Mouse (Mus musculus): ENCODE data around the gene Rock2. TPM values are rescaled to one million over a fixed set of nuclear protein-coding genes. Genes with fewer than 3 reads are reported as not detected.

The Rock2 gene
- polyA plus RNA-seq, 1 experiment from 2014 or later, result 14.4 TPM

DNA sequence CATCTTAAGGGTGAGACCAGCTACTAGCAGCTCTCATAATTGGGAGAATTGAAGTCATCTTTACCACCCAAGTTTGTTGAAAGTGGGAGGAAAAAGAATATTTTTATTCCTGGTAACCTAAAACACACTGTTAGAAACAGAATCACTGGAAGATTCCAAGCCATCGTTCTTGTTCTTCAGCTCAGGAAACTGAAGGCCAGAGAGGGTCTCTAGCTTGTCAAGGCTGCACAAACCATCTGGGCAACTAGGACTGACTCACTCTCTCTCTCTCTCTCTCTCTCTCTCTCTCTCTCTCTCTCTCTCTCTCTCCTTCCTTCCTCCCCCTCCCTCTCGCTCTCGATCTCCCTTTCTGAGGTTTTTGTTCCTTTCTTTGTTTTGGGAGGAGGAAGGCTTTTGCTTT lies 33.7 kb upstream of the Rock2 start:
- no peak overlapping the region for H3K9ac ChIP-seq
- no peak overlapping the region for H3K4me2 ChIP-seq
- H3K4me1 ChIP-seq, result peaks cover 4% of the 10 kb centered on the region; the same call in 1 of the 2 replicates
- no peaks in the 10 kb centered on the region for H3K27me3 ChIP-seq (replicated peaks)
- ATAC-seq, result no peak
- H3K4me3 ChIP-seq, result no peak overlapping the region
- no peaks in the 10 kb centered on the region for H3K36me3 ChIP-seq
- WGBS (ENCODE audit: insufficient replicate concordance), result 36% methylated on average over 3 of the region's 3 CpGs
- H3K27ac ChIP-seq, result no peak overlapping the region
- no peaks in the 10 kb centered on the region for H3K9me3 ChIP-seq (replicated peaks)

DNA sequence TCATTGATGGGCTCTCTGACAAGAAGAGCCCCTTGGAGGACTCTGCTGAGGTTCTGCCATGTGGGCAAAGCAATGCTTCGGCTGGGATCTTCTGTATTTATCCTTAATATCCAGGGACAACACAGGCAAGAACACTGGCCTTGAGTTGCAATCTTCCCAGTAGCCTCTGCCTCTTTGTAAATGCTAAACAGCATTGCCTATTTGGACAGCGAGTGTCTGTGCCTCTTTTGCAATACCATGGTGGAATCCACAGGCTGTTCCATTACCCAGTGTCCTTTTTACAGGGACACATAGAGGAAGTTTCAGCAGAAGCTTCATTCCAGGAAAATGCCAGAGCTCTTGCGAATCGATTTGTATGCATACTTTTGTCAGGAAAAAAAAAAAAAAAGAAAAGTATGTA lies 30.2 kb upstream of the Rock2 start:
- no peak overlapping the region for H3K4me3 ChIP-seq
- 63% methylated on average over 4 of the region's 4 CpGs for WGBS (ENCODE audit: insufficient replicate concordance)
- ATAC-seq, result no peak
- H3K4me1 ChIP-seq, result peaks cover 19% of the 10 kb centered on the region
- no peak overlapping the region for H3K4me2 ChIP-seq
- H3K27me3 ChIP-seq (replicated peaks), result no peaks in the 10 kb centered on the region
- no peaks in the 10 kb centered on the region for H3K9me3 ChIP-seq (replicated peaks)
- H3K27ac ChIP-seq, result no peak overlapping the region
- H3K9ac ChIP-seq, result no peak overlapping the region
- H3K36me3 ChIP-seq, result no peaks in the 10 kb centered on the region

DNA sequence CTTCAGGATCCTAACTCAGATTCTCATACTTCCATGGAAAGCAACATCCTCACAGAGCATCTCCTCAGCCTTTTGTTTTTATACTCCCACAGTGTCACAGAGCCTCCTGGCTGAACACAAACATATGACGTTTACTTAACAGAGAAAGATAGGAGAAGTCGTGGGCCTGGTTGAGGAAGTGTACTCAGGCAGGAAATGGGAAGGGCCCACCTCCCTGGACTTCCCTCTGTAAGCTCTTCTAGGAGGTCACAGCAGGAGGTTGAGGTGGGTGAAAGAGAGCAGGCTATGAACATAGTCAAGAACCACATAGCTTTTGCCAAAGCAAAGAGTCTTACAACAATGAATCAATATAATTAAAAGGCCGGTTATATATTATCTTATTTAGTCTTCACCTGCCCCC lies 28.8 kb upstream of the Rock2 start:
- Histone ChIP-seq H3K9me3 (replicated peaks) (no peaks in the 10 kb centered on the region), H3K27me3 (replicated peaks) (no peaks in the 10 kb centered on the region), H3K36me3 (no peaks in the 10 kb centered on the region), H3K4me2 (no peak overlapping the region), H3K27ac (no peak overlapping the region), H3K4me3 (no peak overlapping the region), H3K4me1 (peaks cover 28% of the 10 kb centered on the region), H3K9ac (no peak overlapping the region)
- ATAC-seq, result no peak
- 14% methylated on average over 3 of the region's 3 CpGs for WGBS (ENCODE audit: insufficient replicate concordance)

DNA sequence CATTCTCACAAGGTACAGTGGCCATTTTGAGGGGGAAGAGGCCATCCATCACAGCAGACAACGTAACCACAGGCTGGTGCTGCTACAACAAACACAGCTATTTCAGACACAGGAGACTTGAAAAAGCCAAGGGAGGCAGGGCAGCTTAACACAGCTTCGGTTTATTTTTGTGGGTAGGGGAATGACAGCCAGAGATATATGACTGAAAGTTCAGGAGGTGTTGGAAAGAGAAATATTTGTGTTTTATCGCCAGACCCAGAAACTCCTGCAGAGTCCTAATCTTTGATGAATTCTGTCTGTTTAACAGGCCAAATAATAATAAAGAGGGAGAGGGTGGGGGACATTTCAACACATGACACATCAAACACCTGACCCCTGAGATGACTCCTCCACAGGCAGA lies 28.2 kb upstream of the Rock2 start:
- Histone ChIP-seq H3K4me3 (no peak overlapping the region), H3K9me3 (replicated peaks) (no peaks in the 10 kb centered on the region), H3K36me3 (no peaks in the 10 kb centered on the region), H3K4me2 (no peak overlapping the region), H3K27me3 (replicated peaks) (no peaks in the 10 kb centered on the region), H3K9ac (no peak overlapping the region), H3K4me1 (peaks cover 28% of the 10 kb centered on the region), H3K27ac (no peak overlapping the region)
- WGBS (ENCODE audit: insufficient replicate concordance), result 18% methylated on average over 3 of the region's 3 CpGs
- no peak for ATAC-seq

DNA sequence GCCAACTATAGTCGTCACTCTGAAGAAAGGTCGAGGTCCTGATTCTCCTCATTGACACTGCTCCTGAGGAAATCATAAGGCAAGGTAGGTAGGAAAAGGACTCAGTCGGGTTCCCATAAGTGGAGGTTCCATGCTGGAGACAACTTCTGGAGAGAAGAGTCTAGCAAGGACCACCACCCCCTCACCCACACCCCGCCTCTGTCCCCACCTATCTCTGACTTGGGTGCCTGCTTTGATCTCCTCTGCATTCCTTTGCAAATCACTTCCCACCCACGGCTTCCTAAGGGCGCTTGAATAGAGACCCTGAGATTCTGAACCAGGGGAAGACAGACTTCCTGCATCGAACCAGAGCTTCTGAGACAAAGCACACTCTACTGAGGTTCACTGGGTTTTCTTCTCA lies 27.4 kb upstream of the Rock2 start:
- WGBS (ENCODE audit: insufficient replicate concordance), result 49% methylated on average over 7 of the region's 7 CpGs
- H3K9me3 ChIP-seq (replicated peaks), result no peaks in the 10 kb centered on the region
- ATAC-seq, result no peak
- H3K27ac ChIP-seq, result no peak overlapping the region
- H3K4me2 ChIP-seq, result no peak overlapping the region
- no peak overlapping the region for H3K4me3 ChIP-seq
- H3K27me3 ChIP-seq (replicated peaks), result no peaks in the 10 kb centered on the region
- peaks cover 28% of the 10 kb centered on the region for H3K4me1 ChIP-seq
- H3K36me3 ChIP-seq, result no peaks in the 10 kb centered on the region
- no peak overlapping the region for H3K9ac ChIP-seq

DNA sequence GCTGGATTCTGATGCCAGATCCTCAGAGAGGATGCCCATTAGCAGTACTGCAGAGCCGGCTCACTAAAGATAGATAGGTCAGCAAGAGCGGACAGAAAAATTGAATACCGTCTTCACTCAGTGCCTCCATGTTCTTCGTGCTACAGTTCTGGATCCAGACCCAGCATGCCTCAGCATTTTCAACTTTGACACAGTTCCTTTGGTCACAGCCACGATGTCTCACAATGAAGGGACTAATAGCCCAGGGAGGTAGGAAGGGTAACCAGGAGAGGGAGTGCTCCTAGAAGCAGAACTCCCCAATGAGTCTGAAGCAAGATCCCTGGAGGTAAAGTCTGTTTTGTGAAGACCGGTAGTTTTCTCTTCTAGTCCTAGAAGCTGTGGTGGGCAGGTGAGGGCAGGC lies 26.1 kb upstream of the Rock2 start:
- H3K9ac ChIP-seq, result no peak overlapping the region
- no peak overlapping the region for H3K4me3 ChIP-seq
- no peak overlapping the region for H3K4me2 ChIP-seq
- no peaks in the 10 kb centered on the region for H3K9me3 ChIP-seq (replicated peaks)
- ATAC-seq, result no peak
- H3K27me3 ChIP-seq (replicated peaks), result no peaks in the 10 kb centered on the region
- H3K4me1 ChIP-seq, result peaks cover 33% of the 10 kb centered on the region
- H3K36me3 ChIP-seq, result no peaks in the 10 kb centered on the region
- no peak overlapping the region for H3K27ac ChIP-seq
- 69% methylated on average over 6 of the region's 6 CpGs for WGBS (ENCODE audit: insufficient replicate concordance)

DNA sequence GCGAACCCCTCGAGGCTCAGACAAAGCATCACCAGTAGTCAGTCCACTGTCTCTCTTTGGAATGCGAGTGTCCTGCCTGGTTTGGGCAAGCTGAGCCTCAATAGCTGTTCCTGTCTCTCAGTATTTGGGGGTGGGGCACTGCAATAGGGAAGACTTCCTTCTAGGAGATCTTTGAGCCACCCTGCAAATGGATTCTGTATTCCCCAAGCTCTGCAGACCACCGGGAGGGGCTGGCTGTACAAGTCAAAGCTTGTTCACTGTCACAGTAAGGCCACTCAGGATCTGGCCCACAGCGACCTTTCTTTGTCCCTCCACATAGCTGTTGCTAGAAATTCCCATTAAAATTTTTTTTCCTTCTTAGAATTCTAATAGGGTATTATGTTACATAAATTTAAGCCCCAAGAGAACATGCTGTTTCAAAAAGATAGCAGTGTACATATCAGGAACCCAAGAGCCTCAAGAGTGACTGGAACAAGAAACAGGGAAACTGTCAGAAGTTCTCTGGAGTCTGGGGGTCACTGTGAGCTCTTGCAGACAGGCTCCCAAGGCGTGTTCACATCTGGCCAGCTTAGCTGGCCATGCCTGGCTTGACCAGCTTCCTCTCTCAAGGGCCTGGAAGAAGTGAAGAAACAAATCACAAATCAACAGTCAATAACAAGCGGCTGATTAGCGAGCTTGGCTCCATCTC lies 25.5 kb upstream of the Rock2 start:
- Histone ChIP-seq H3K4me1 (peaks cover 38% of the 10 kb centered on the region), H3K9me3 (replicated peaks) (no peaks in the 10 kb centered on the region), H3K27ac (no peak overlapping the region), H3K4me3 (no peak overlapping the region), H3K36me3 (no peaks in the 10 kb centered on the region), H3K27me3 (replicated peaks) (no peaks in the 10 kb centered on the region; the same call in 1 of the 2 replicates), H3K4me2 (no peak overlapping the region), H3K9ac (no peak overlapping the region)
- WGBS (ENCODE audit: insufficient replicate concordance), result 59% methylated on average over 8 of the region's 8 CpGs
- no peak for ATAC-seq

DNA sequence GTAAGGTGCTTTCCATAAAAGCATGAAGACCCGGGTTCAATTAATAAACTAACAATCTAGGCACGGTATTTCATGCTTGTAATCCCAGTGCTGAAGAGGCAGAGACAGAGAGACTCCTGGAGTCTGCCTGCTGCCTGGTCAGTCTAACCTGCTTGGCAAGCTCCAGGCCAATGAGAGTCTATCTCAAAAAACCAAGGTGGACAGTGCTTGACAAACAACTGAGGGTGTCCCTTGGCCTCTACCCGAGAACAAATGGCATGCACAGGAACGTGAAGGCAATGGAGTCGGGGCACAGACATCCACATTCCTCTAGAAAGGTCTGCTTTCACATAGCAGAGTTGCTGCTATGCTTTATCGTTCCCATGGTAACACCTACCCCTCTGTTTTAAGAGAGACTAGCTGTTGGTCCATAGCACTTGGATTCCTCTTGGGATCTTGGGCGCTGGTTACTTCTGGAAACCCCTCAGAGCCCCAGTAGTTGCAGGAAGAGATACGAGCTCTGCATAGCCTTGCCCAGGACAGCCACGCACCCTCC lies 24.8 kb upstream of the Rock2 start:
- Histone ChIP-seq H3K9ac (no peak overlapping the region), H3K4me1 (peaks cover 44% of the 10 kb centered on the region), H3K4me2 (no peak overlapping the region), H3K27ac (peak overlapping the region; percentile 63), H3K27me3 (replicated peaks) (peaks cover 4% of the 10 kb centered on the region; the same call in 1 of the 2 replicates), H3K4me3 (no peak overlapping the region), H3K9me3 (replicated peaks) (no peaks in the 10 kb centered on the region), H3K36me3 (no peaks in the 10 kb centered on the region)
- WGBS (ENCODE audit: insufficient replicate concordance), result 44% methylated on average over 9 of the region's 9 CpGs
- ATAC-seq, result no peak

DNA sequence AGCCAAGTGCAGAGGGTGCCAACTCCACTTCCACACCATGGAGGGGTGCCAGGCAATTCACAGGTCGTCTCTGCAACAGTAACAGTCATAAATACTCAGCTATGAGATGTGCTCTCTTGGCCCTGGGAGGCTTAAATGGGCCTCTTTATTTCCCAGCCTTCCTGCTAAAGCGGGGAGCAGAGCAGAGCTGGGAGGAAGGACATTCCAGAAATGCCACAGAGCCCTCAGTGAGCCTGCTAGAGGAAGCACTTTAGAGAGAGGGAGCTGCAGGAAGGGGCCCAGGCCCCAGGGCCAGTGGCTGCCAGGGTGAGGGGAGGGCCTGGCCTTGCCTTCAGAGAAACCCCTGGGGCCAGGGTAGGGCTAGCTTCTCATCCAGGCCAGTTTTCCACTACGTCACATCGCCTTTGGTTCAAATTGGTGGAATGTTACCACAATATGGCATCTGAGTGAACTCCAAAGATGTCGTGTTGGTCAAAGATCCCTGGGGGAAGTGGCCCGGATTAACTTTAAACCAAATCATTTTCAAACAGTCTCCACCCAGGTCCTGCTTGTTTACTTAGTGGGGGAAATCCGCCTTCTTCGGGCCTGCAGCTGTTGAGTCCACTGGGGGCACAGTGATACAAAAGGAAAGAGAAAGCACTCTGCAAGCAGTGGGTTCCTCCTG lies 24.2 kb upstream of the Rock2 start:
- peaks cover 47% of the 10 kb centered on the region for H3K4me1 ChIP-seq
- H3K4me3 ChIP-seq, result no peak overlapping the region
- no peaks in the 10 kb centered on the region for H3K9me3 ChIP-seq (replicated peaks)
- no peak overlapping the region for H3K9ac ChIP-seq
- H3K4me2 ChIP-seq, result no peak overlapping the region
- H3K27ac ChIP-seq, result peak overlapping the region; percentile 63
- peak; percentile 32; the same call in 1 of the 2 replicates for ATAC-seq
- H3K27me3 ChIP-seq (replicated peaks), result peaks cover 8% of the 10 kb centered on the region; the same call in 1 of the 2 replicates
- WGBS (ENCODE audit: insufficient replicate concordance), result 40% methylated on average over 8 of the region's 8 CpGs
- no peaks in the 10 kb centered on the region for H3K36me3 ChIP-seq

DNA sequence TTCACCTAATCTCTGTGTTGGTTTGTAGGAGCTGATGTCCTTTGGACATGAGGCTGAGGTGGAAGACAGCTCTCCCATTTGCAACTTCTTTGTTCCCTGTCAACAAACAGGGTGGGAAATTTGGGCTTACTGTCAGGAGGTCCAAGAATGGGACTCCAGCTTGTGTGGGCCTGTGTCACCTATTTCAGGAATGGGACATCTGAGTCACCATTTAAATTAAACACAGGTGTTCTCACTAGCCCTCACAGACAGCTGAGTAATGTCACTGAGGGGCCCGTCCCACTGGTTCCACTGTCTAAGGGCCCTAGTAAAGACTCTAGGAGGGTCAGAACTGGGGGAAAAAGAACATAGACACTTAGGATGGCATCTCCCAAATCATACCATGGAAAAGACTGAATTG lies 22.7 kb upstream of the Rock2 start:
- 90% methylated on average over 1 of the region's 1 CpGs for WGBS (ENCODE audit: insufficient replicate concordance)

DNA sequence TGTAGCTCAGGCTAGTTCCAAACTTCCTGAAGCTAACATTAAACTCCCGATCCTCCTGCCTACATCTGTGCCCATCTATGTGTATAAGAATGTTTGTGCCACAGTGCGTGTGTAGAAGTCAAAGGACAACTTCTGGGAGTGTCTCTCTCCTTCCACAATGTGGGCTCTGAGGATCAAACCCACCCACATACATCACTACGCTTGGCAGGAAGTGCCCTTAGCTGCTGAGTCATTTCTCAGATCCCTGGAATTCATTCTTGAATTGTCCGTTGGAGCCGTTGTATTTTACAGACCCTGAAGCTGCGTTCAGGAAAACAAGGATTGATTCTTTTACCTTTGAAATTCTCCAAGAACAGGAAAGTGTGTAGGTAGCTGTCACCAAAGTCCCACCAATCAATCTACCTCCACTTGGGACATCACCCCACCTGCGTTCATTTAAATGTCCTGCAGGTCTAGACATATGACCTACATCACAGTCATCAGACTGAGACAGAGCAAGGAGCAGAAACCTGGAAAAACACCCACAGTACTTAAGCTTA lies 21.7 kb upstream of the Rock2 start:
- peaks cover 54% of the 10 kb centered on the region for H3K4me1 ChIP-seq
- 38% methylated on average over 7 of the region's 7 CpGs for WGBS (ENCODE audit: insufficient replicate concordance)
- H3K4me3 ChIP-seq, result no peak overlapping the region
- H3K36me3 ChIP-seq, result no peaks in the 10 kb centered on the region
- no peak overlapping the region for H3K27ac ChIP-seq
- no peak overlapping the region for H3K9ac ChIP-seq
- H3K9me3 ChIP-seq (replicated peaks), result no peaks in the 10 kb centered on the region
- H3K4me2 ChIP-seq, result no peak overlapping the region
- ATAC-seq, result no peak
- H3K27me3 ChIP-seq (replicated peaks), result peaks cover 18% of the 10 kb centered on the region

More for the DNA sequence above, 22.7 kb upstream of the Rock2 start:
- H3K36me3 ChIP-seq, result no peaks in the 10 kb centered on the region
- H3K27ac ChIP-seq, result no peak overlapping the region
- no peaks in the 10 kb centered on the region for H3K9me3 ChIP-seq (replicated peaks)
- no peak overlapping the region for H3K4me3 ChIP-seq
- H3K9ac ChIP-seq, result no peak overlapping the region
- ATAC-seq, result no peak
- H3K4me2 ChIP-seq, result no peak overlapping the region
- H3K4me1 ChIP-seq, result peaks cover 46% of the 10 kb centered on the region
- H3K27me3 ChIP-seq (replicated peaks), result peaks cover 18% of the 10 kb centered on the region

DNA sequence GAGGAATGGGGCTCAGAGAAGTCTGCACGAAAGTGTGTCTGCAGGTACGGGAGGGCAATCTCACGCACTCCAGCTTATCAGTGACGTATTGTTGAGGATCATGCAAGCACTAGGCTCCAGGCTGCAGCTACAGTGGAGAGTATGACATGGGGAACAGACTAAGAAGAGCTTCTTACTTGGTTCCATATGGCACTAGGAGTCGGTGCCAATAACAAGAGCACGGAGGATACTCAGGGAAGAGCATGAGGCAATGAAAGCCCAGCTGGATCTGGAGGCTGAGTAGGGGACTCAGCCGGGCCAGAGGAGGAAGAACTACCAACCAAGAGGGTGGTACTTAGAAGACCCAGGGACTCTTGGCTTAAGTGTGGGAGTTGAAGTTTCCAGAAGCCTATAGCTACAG lies 21.1 kb upstream of the Rock2 start:
- H3K27ac ChIP-seq, result no peak overlapping the region
- H3K36me3 ChIP-seq, result no peaks in the 10 kb centered on the region
- H3K4me3 ChIP-seq, result no peak overlapping the region
- H3K4me2 ChIP-seq, result no peak overlapping the region
- 64% methylated on average over 7 of the region's 7 CpGs for WGBS (ENCODE audit: insufficient replicate concordance)
- H3K4me1 ChIP-seq, result peaks cover 54% of the 10 kb centered on the region
- ATAC-seq, result no peak
- H3K9ac ChIP-seq, result no peak overlapping the region
- peaks cover 18% of the 10 kb centered on the region for H3K27me3 ChIP-seq (replicated peaks)
- no peaks in the 10 kb centered on the region for H3K9me3 ChIP-seq (replicated peaks)

Data from liver, embryonic 12.5 days (tissue).